Mouse (Mus musculus) MEL (cell line): Measurements from ENCODE around the gene Fyn.

ENCODE experiments used
- BHLHE40 ChIP-seq: IDR thresholded peaks from 2 replicates; pipeline ENCODE4 v1.6.1; 2012; ENCODE audit warnings: low read depth, mild to moderate bottlenecking, inconsistent platforms, low read length, improper control_type of control experiment, borderline replicate concordance
- CHD2 ChIP-seq: IDR thresholded peaks from 2 replicates; pipeline ENCODE4 v1.6.1; 2011; ENCODE audit warnings: low read length, improper control_type of control experiment
- CTCF ChIP-seq, 3 experiments: IDR thresholded peaks in 2 of 3; conservative IDR thresholded peaks in 1 of 3; 2 replicates each; pipeline ENCODE4 v1.5.1; 2011 to 2012; ENCODE audit warnings: low read length in 3 of 3, low read depth in 2 of 3, mild to moderate bottlenecking in 2 of 3, improper control_type of control experiment in 1 of 3, inconsistent platforms in 1 of 3, mixed read lengths in 1 of 3, moderate library complexity in 1 of 3; ENCODE audit not compliant: control insufficient read depth in 1 of 3, insufficient read depth in 1 of 3, poor library complexity in 1 of 3, severe bottlenecking in 1 of 3
- E2F4 ChIP-seq: IDR thresholded peaks from 2 replicates; pipeline ENCODE4 v1.6.1; 2011; ENCODE audit warnings: low read depth, low read length, improper control_type of control experiment, borderline replicate concordance
- ELF1 ChIP-seq: IDR thresholded peaks from 2 replicates; pipeline ENCODE4 v1.6.1; 2014; ENCODE audit warnings: low read depth, mild to moderate bottlenecking, inconsistent platforms, low read length, improper control_type of control experiment, moderate library complexity
- ETS1 ChIP-seq: IDR thresholded peaks from 2 replicates; pipeline ENCODE4 v1.6.1; 2012; ENCODE audit warnings: low read depth, mild to moderate bottlenecking, inconsistent platforms, low read length, improper control_type of control experiment, moderate library complexity
- MYC ChIP-seq: IDR thresholded peaks from 2 replicates; pipeline ENCODE4 v1.6.1; 2011; ENCODE audit warnings: low read depth, mild to moderate bottlenecking, low read length, improper control_type of control experiment, moderate library complexity
- NRF1 ChIP-seq: IDR thresholded peaks from 2 replicates; pipeline ENCODE4 v1.6.1; 2014; ENCODE audit warnings: low read depth, mild to moderate bottlenecking, inconsistent platforms, low read length, improper control_type of control experiment, moderate library complexity; ENCODE audit not compliant: poor library complexity, insufficient read depth, severe bottlenecking
- POLR2A ChIP-seq, 2 experiments: IDR thresholded peaks; 2 replicates each; pipeline ENCODE4 v1.6.1; 2011 to 2012; ENCODE audit warnings: low read length in 2 of 2, mild to moderate bottlenecking in 2 of 2, control low read depth in 1 of 2, improper control_type of control experiment in 1 of 2, low read depth in 1 of 2, moderate library complexity in 1 of 2; ENCODE audit not compliant: control insufficient read depth in 1 of 2, insufficient read depth in 1 of 2, poor library complexity in 1 of 2
- POLR2AphosphoS5 ChIP-seq: IDR thresholded peaks from 2 replicates; pipeline ENCODE4 v1.6.1; 2012; ENCODE audit warnings: low read depth, borderline replicate concordance, mild to moderate bottlenecking, inconsistent platforms, low read length, moderate library complexity, mixed read lengths
- SIN3A ChIP-seq: IDR thresholded peaks from 2 replicates; pipeline ENCODE4 v1.6.1; 2012; ENCODE audit warnings: low read length, improper control_type of control experiment, inconsistent platforms
- ZMIZ1 ChIP-seq: IDR thresholded peaks from 2 replicates; pipeline ENCODE4 v1.6.1; 2012; ENCODE audit warnings: low read depth, mild to moderate bottlenecking, inconsistent platforms, low read length, improper control_type of control experiment, moderate library complexity
- ZNF384 ChIP-seq: IDR thresholded peaks from 2 replicates; pipeline ENCODE4 v1.6.1; 2012; ENCODE audit warnings: low read depth, mild to moderate bottlenecking, inconsistent platforms, low read length, improper control_type of control experiment

DNA sequence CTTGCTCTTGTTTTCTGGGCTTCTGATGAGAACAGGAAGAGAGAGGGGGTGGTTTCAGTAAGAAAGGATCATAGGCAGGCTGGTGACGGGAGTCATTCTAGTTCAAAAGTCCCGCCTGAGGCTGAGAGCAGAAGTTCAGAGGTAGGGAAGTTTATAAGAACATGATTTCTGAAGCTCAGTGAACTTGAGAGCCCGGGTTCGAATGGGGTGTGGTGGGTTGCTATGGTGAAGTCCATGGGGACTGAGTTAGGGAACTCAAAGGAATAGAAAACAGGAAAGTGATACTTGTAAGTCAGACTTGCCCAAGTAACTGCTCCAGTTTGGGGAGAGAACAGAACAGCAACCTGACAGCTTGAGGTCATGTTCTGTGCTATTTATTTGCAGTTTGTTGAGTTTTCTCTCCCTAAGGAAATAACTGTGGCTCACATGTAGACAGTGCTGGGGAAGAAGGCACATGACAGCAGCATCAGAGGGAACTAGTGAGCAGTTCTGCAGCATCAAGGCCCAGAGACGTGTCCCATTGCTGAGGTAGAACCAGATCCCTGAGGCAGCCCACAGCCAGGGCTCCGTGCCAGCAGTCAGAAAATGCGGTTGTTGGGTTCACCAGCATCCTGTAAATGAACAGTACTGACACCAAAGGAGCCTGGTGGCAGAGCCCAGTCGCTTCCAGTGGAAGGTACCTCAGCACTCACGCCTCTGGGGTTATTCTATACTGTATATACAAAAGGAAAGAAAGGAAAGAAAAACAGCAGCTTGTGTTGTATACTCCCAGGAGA, 52.4 kb downstream of the Fyn start:
- no peak for TF ChIP-seq ETS1
- TF ChIP-seq CTCF (IDR thresholded peaks at IDR 0.05 in 2 of 3, conservative IDR thresholded peaks at IDR 0.05 in 1 of 3; ENCODE audit: control insufficient read depth in 1 of 3, insufficient read depth in 1 of 3, low read depth in 2 of 3, low read length in 3 of 3, poor library complexity in 1 of 3, severe bottlenecking in 1 of 3) = no peak
- TF ChIP-seq ZNF384 = no peak
- no peak for TF ChIP-seq E2F4
- no peak for TF ChIP-seq ELF1
- no peak for TF ChIP-seq MYC
- TF ChIP-seq POLR2A (IDR thresholded peaks at IDR 0.05; ENCODE audit: control insufficient read depth in 1 of 2, insufficient read depth in 1 of 2, low read depth in 1 of 2, low read length in 2 of 2, poor library complexity in 1 of 2) = no peak
- no peak for TF ChIP-seq BHLHE40
- no peak for TF ChIP-seq NRF1
- no peak for TF ChIP-seq ZMIZ1
- no peak for TF ChIP-seq SIN3A
- TF ChIP-seq POLR2AphosphoS5 = no peak
- TF ChIP-seq CHD2 = no peak
